Mouse (Mus musculus) midbrain, embryonic 16.5 days (tissue): Measurements from ENCODE around the gene Cobl. TPM values are rescaled to one million over a fixed set of nuclear protein-coding genes. Genes with fewer than 3 reads are reported as not detected.

Experiments
- ATAC-seq: fragments of 200-750 bp; cut with Nextera tagmentation; 2 replicates; pipeline ENCODE4 v1.8.0; 2017; ENCODE audit warnings: moderate TSS enrichment
- H3K27ac ChIP-seq: fragments of 300-500 bp; sonication (generic); 2 replicates; pipeline ENCODE4 v1.5.1; 2014; ENCODE audit warnings: mild to moderate bottlenecking, low read length, mixed read lengths
- H3K27me3 ChIP-seq: fragments of 300-500 bp; sonication (generic); 2 replicates; pipeline ENCODE4 v1.6.1; 2014; ENCODE audit warnings: low read depth, low read length, mixed read lengths; ENCODE audit not compliant: control insufficient read depth, insufficient read depth
- H3K36me3 ChIP-seq: fragments of 300-500 bp; sonication (generic); 2 replicates; pipeline ENCODE4 v1.6.1; 2014; ENCODE audit warnings: mild to moderate bottlenecking, low read length, moderate library complexity, mixed read lengths; ENCODE audit not compliant: control insufficient read depth, insufficient read depth
- H3K4me1 ChIP-seq: fragments of 300-500 bp; sonication (generic); 2 replicates; pipeline ENCODE4 v1.6.1; 2014; ENCODE audit warnings: mild to moderate bottlenecking, low read length, mixed read lengths; ENCODE audit not compliant: control insufficient read depth, insufficient read depth
- H3K4me2 ChIP-seq: fragments of 300-500 bp; sonication (generic); 2 replicates; pipeline ENCODE4 v1.6.1; 2014; ENCODE audit warnings: mild to moderate bottlenecking, low read length, mixed read lengths
- H3K4me3 ChIP-seq: fragments of 300-500 bp; sonication (generic); 2 replicates; pipeline ENCODE4 v1.5.1; 2014; ENCODE audit warnings: low read depth, mild to moderate bottlenecking, low read length, moderate library complexity, mixed read lengths
- H3K9ac ChIP-seq: fragments of 300-500 bp; sonication (generic); 2 replicates; pipeline ENCODE4 v1.6.1; 2014; ENCODE audit warnings: low read depth, low read length, mixed read lengths
- H3K9me3 ChIP-seq: fragments of 300-500 bp; sonication (generic); replicated peaks from 2 replicates; pipeline ENCODE4 v1.6.1; 2014; ENCODE audit warnings: mild to moderate bottlenecking, low read length, mixed read lengths; ENCODE audit not compliant: control insufficient read depth, poor library complexity, severe bottlenecking
- WGBS: fragments of 180-500 bp; shearing (Covaris S2); extraction: QIAGEN DNeasy Blood & Tissue Kit; methylation state at CpG from one replicate; pipeline ENCODE4 v1.1.7; 2014; 5-methylcytosine and 5-hydroxymethylcytosine counted together
- polyA plus RNA-seq: library from polyadenylated mRNA; unstranded; fragments of >200 nt; fragmentation: Nextera tagmentation; extraction: Ambion mirVana; gene quantifications from 2 replicates; pipeline ENCODE4 v1.2.1, GENCODE M21; 2015

Gene Cobl
- polyA plus RNA-seq, 1 experiment from 2014 or later = 18.3 TPM

DNA sequence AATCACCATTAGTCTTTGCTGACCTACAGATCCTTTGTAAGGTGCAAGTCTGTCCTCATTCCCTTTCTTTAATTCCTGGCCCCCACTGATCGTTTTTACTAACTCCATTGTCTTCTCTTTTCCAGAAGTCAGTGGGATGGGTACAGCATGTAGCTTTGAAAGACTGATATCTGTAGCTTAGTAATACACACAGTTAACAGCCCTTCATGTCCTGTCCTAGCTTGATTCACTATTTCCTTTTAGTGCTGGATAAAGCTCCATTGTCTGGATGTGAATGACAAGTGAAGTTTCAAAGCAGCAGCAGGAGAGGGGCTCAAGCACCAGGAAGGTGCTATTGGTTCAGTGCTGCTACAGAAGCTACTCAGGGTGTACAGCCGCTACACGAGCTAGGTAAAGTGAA is 28.9 kb downstream of the Cobl start:
- H3K9me3 ChIP-seq = no peaks in the 10 kb centered on the region
- 39% methylated on average over 3 of the region's 3 CpGs for WGBS
- H3K27me3 ChIP-seq = no peaks in the 10 kb centered on the region
- ATAC-seq = no peak
- H3K36me3 ChIP-seq = no peaks in the 10 kb centered on the region
- no peak overlapping the region for H3K4me3 ChIP-seq
- H3K27ac ChIP-seq = no peak overlapping the region
- no peak overlapping the region for H3K4me2 ChIP-seq
- H3K4me1 ChIP-seq = no peaks in the 10 kb centered on the region
- H3K9ac ChIP-seq = no peak overlapping the region

GRCm38 (mm10) chr11:12435018-12435417 is 29.7 kb downstream of the Cobl start:
- Histone ChIP-seq H3K4me2 (no peak overlapping the region), H3K36me3 (no peaks in the 10 kb centered on the region)

GRCm38 (mm10) chr11:12434597-12434996 is 30.2 kb downstream of the Cobl start:
- no peak overlapping the region for H3K27ac ChIP-seq
- no peak overlapping the region for H3K4me3 ChIP-seq
- 68% methylated on average over 4 of the region's 4 CpGs for WGBS
- peak; percentile 66 for ATAC-seq
- no peaks in the 10 kb centered on the region for H3K4me1 ChIP-seq
- H3K36me3 ChIP-seq = no peaks in the 10 kb centered on the region
- H3K9me3 ChIP-seq = no peaks in the 10 kb centered on the region
- H3K27me3 ChIP-seq = no peaks in the 10 kb centered on the region
- no peak overlapping the region for H3K4me2 ChIP-seq
- H3K9ac ChIP-seq = no peak overlapping the region

More at GRCm38 (mm10) chr11:12435018-12435417, 29.7 kb downstream of the Cobl start:
- Histone ChIP-seq H3K4me3 (no peak overlapping the region), H3K9ac (no peak overlapping the region), H3K27ac (no peak overlapping the region), H3K4me1 (no peaks in the 10 kb centered on the region), H3K27me3 (no peaks in the 10 kb centered on the region), H3K9me3 (no peaks in the 10 kb centered on the region)
- ATAC-seq = peak; percentile 47; the same call in 1 of the 2 replicates
- 64% methylated on average over 4 of the region's 4 CpGs for WGBS

GRCm38 (mm10) chr11:12431911-12432310 is 32.8 kb downstream of the Cobl start:
- Histone ChIP-seq H3K4me1 (no peaks in the 10 kb centered on the region), H3K4me2 (no peak overlapping the region), H3K27ac (no peak overlapping the region), H3K4me3 (no peak overlapping the region), H3K9ac (no peak overlapping the region), H3K27me3 (no peaks in the 10 kb centered on the region), H3K36me3 (no peaks in the 10 kb centered on the region), H3K9me3 (no peaks in the 10 kb centered on the region)
- WGBS = 83% methylated on average over 2 of the region's 2 CpGs
- ATAC-seq = no peak

DNA sequence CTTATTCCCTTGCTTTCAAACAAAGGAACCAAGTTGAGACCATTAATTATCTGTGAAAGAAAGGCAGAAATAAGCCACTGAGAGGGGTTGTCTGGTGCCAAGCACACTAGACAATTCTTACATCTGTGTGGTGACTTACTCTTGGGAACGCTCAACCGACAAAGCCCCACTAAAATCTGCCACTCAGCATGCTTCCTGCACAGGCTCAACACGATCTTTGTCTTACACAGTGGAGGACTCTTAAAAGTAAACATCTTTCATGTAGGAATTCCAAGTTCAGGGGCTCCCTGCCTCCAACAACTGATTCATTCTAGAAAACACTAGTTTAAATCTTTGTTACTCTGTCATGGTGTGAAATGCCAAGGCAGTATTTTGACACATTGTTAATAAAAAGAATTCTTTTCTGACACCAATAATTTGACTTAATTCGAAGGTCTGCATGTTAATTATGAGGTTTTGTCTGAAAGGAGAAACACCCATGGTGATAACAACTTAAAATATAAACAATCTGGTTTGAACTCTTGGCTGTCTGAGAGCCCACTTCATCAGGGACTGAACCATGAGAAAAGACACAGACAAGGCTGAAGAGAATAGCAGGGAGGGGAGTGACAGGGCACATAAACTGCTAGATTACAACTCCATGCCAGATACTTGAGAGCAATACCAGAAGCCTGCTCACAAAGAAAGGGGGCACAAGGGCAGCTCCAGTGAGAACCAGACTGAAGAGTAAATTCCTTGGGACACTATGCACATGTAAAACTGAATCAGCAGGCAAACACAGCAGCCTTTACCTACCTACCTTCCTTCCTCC is 34.3 kb downstream of the Cobl start:
- Histone ChIP-seq H3K4me1 (no peaks in the 10 kb centered on the region), H3K9ac (no peak overlapping the region), H3K27ac (no peak overlapping the region), H3K4me3 (no peak overlapping the region), H3K9me3 (no peaks in the 10 kb centered on the region), H3K27me3 (no peaks in the 10 kb centered on the region), H3K4me2 (no peak overlapping the region), H3K36me3 (no peaks in the 10 kb centered on the region)
- WGBS = 30% methylated on average over 4 of the region's 4 CpGs
- ATAC-seq = no peak

- no peak for ATAC-seq
- H3K4me1 ChIP-seq = peaks cover 11% of the 10 kb centered on the region
- H3K9ac ChIP-seq = no peak overlapping the region
- no peak overlapping the region for H3K4me2 ChIP-seq
- WGBS = 81% methylated on average over 5 of the region's 5 CpGs
- no peaks in the 10 kb centered on the region for H3K9me3 ChIP-seq
- no peaks in the 10 kb centered on the region for H3K27me3 ChIP-seq
- H3K4me3 ChIP-seq = no peak overlapping the region
- H3K36me3 ChIP-seq = no peaks in the 10 kb centered on the region
- H3K27ac ChIP-seq = no peak overlapping the region
Measured at GRCm38 (mm10) chr11:12426746-12427145, 38.0 kb downstream of the Cobl start.

GRCm38 (mm10) chr11:12424205-12424604 is 40.6 kb downstream of the Cobl start:
- no peak; the same call in 1 of the 2 replicates for ATAC-seq
- Histone ChIP-seq H3K9me3 (no peaks in the 10 kb centered on the region), H3K4me2 (no peak overlapping the region), H3K4me1 (peaks cover 11% of the 10 kb centered on the region), H3K27me3 (no peaks in the 10 kb centered on the region), H3K4me3 (no peak overlapping the region), H3K36me3 (no peaks in the 10 kb centered on the region), H3K9ac (no peak overlapping the region), H3K27ac (peak overlapping the region; percentile 37; the same call in 1 of the 2 replicates)
- WGBS = 85% methylated on average over 2 of the region's 2 CpGs

- Histone ChIP-seq H3K36me3 (no peaks in the 10 kb centered on the region), H3K9me3 (no peaks in the 10 kb centered on the region), H3K4me2 (no peak overlapping the region), H3K27me3 (no peaks in the 10 kb centered on the region), H3K4me3 (no peak overlapping the region), H3K4me1 (peaks cover 20% of the 10 kb centered on the region), H3K9ac (no peak overlapping the region), H3K27ac (no peak overlapping the region)
- no peak for ATAC-seq
- WGBS = 93% methylated on average over 5 of the region's 5 CpGs
Measured at GRCm38 (mm10) chr11:12421183-12421582, 43.6 kb downstream of the Cobl start.

DNA sequence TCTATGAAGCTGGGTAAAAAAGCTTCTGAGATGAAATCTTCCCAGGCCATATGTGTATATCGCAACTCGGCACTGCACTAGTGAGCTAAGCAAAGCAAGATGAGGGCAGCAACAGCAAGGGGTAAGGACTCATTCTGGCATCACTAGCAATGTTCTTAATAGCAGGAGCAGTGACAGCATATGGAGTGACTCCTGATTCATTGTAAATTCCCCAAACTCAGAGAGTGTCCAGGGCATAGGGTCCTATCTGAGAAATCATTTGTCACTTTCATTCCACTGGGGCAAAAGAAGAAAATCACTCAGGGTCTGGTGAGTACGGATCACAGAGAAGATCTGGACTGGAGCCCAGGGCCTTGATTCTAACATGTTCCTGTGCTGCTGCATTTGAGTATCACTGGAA is 44.6 kb downstream of the Cobl start:
- Histone ChIP-seq H3K9me3 (no peaks in the 10 kb centered on the region), H3K4me3 (no peak overlapping the region), H3K4me1 (peaks cover 22% of the 10 kb centered on the region), H3K4me2 (no peak overlapping the region), H3K36me3 (no peaks in the 10 kb centered on the region), H3K9ac (no peak overlapping the region), H3K27me3 (no peaks in the 10 kb centered on the region), H3K27ac (no peak overlapping the region)
- 94% methylated on average over 3 of the region's 3 CpGs for WGBS
- no peak for ATAC-seq
